Mouse (Mus musculus) CH12.LX (cell line): ENCODE measurements around the gene Fv1. TPM values are rescaled to one million over a fixed set of nuclear protein-coding genes. Genes with fewer than 3 reads are reported as not detected.

Experiments used
- DNase-seq: peaks from one replicate; pipeline ENCODE4 v3.0.0-alpha.2; 2013; ENCODE audit errors: extremely low read depth
- H3K27ac ChIP-seq: 2 replicates; pipeline ENCODE4 v1.5.1; 2012; ENCODE audit warnings: low read depth, mild to moderate bottlenecking, control low read depth, moderate library complexity; ENCODE audit not compliant: insufficient read depth
- H3K27me3 ChIP-seq: replicated peaks from 2 replicates; pipeline ENCODE3; 2012; ENCODE audit warnings: inconsistent platforms
- H3K36me3 ChIP-seq, 2 experiments: replicated peaks in 1 of 2; 2 replicates each; pipeline versions ENCODE3 to v1.6.1; 2012; ENCODE audit warnings: inconsistent platforms in 1 of 2, low read length in 1 of 2, mild to moderate bottlenecking in 1 of 2, mixed read lengths in 1 of 2, moderate library complexity in 1 of 2; ENCODE audit not compliant: control insufficient read depth in 1 of 2, insufficient read depth in 1 of 2
- H3K4me1 ChIP-seq, 2 experiments: 2 replicates each; pipeline ENCODE4 v1.6.1; 2012; ENCODE audit warnings: inconsistent platforms in 1 of 2, moderate library complexity in 1 of 2; ENCODE audit not compliant: insufficient read depth in 2 of 2, control insufficient read depth in 1 of 2
- H3K4me2 ChIP-seq: 2 replicates; pipeline ENCODE4 v1.6.1; 2012; ENCODE audit warnings: low read depth, mild to moderate bottlenecking, control low read depth; ENCODE audit not compliant: poor library complexity, insufficient read depth, severe bottlenecking
- H3K4me3 ChIP-seq, 3 experiments: fragments of 150-350 bp in 1 of 3; sonication (generic) in 1 of 3; replicated peaks in 1 of 3; 2 replicates each; pipeline versions ENCODE3 to v1.5.1; 2011 to 2012; ENCODE audit warnings: low read depth in 2 of 3, low read length in 2 of 3, mild to moderate bottlenecking in 2 of 3, moderate library complexity in 2 of 3, control low read depth in 1 of 3, improper control_type of control experiment in 1 of 3, inconsistent platforms in 1 of 3, mixed read lengths in 1 of 3; ENCODE audit not compliant: poor library complexity in 1 of 3
- H3K79me2 ChIP-seq: replicated peaks from 2 replicates; pipeline ENCODE4 v1.6.1; 2012; ENCODE audit warnings: mild to moderate bottlenecking, moderate library complexity; ENCODE audit not compliant: control insufficient read depth, poor library complexity, insufficient read depth, severe bottlenecking; ENCODE audit errors: extremely low read depth
- H3K9ac ChIP-seq: 2 replicates; pipeline ENCODE4 v1.6.1; 2012; ENCODE audit warnings: low read depth, mild to moderate bottlenecking, control low read depth, moderate library complexity; ENCODE audit not compliant: insufficient read depth
- H3K9me3 ChIP-seq: replicated peaks from 2 replicates; pipeline ENCODE3; 2012; ENCODE audit warnings: low read length, inconsistent platforms, mixed read lengths
- CHD1 ChIP-seq: IDR thresholded peaks from 2 replicates; pipeline ENCODE4 v1.6.1; 2012; ENCODE audit warnings: low read depth, low read length, improper control_type of control experiment, inconsistent platforms
- CTCF ChIP-seq, 2 experiments: IDR thresholded peaks in 1 of 2; conservative IDR thresholded peaks in 1 of 2; 2 replicates each; pipeline ENCODE4 v1.5.1; 2011 to 2012; ENCODE audit warnings: low read depth in 2 of 2, low read length in 2 of 2, improper control_type of control experiment in 1 of 2, inconsistent platforms in 1 of 2, mild to moderate bottlenecking in 1 of 2, moderate library complexity in 1 of 2
- E2F4 ChIP-seq: IDR thresholded peaks from 2 replicates; pipeline ENCODE4 v1.6.1; 2011; ENCODE audit warnings: low read depth, low read length, improper control_type of control experiment; ENCODE audit not compliant: insufficient replicate concordance
- EP300 ChIP-seq: IDR thresholded peaks from 2 replicates; pipeline ENCODE4 v1.6.1; 2011; ENCODE audit warnings: low read length, improper control_type of control experiment
- ETS1 ChIP-seq: conservative IDR thresholded peaks from 2 replicates; pipeline ENCODE4 v1.6.1; 2012; ENCODE audit warnings: low read depth, mild to moderate bottlenecking, inconsistent platforms, low read length, improper control_type of control experiment, moderate library complexity
- GABPA ChIP-seq: IDR thresholded peaks from 2 replicates; pipeline ENCODE4 v1.6.1; 2012; ENCODE audit warnings: low read depth, low read length, improper control_type of control experiment, inconsistent platforms; ENCODE audit not compliant: insufficient replicate concordance
- HCFC1 ChIP-seq: IDR thresholded peaks from 2 replicates; pipeline ENCODE4 v1.6.1; 2012; ENCODE audit warnings: low read depth, mild to moderate bottlenecking, inconsistent platforms, low read length, improper control_type of control experiment
- IRF4 ChIP-seq: IDR thresholded peaks from 2 replicates; pipeline ENCODE4 v1.6.1; 2014; ENCODE audit warnings: low read depth, mild to moderate bottlenecking, inconsistent platforms, low read length, improper control_type of control experiment
- JUN ChIP-seq: IDR thresholded peaks from 2 replicates; pipeline ENCODE4 v1.6.1; 2011; ENCODE audit warnings: low read depth, mild to moderate bottlenecking, low read length, improper control_type of control experiment, moderate library complexity; ENCODE audit not compliant: insufficient read depth
- JUND ChIP-seq: conservative IDR thresholded peaks from 2 replicates; pipeline ENCODE4 v1.6.1; 2011; ENCODE audit warnings: low read depth, low read length, improper control_type of control experiment
- KAT2A ChIP-seq: IDR thresholded peaks from 2 replicates; pipeline ENCODE4 v1.6.1; 2012; ENCODE audit warnings: low read length, improper control_type of control experiment, inconsistent platforms; ENCODE audit not compliant: insufficient replicate concordance
- MAFK ChIP-seq: IDR thresholded peaks from 2 replicates; pipeline ENCODE4 v1.6.1; 2011; ENCODE audit warnings: low read length, improper control_type of control experiment; ENCODE audit not compliant: insufficient replicate concordance
- MAX ChIP-seq: IDR thresholded peaks from 2 replicates; pipeline ENCODE4 v1.6.1; 2011; ENCODE audit warnings: low read length, improper control_type of control experiment
- MAZ ChIP-seq: IDR thresholded peaks from 2 replicates; pipeline ENCODE4 v1.6.1; 2012; ENCODE audit warnings: low read depth, mild to moderate bottlenecking, inconsistent platforms, low read length, improper control_type of control experiment, moderate library complexity
- MEF2A ChIP-seq: IDR thresholded peaks from 2 replicates; pipeline ENCODE4 v1.6.1; 2014; ENCODE audit warnings: low read depth, mild to moderate bottlenecking, inconsistent platforms, low read length, improper control_type of control experiment, borderline replicate concordance
- MXI1 ChIP-seq: IDR thresholded peaks from 2 replicates; pipeline ENCODE4 v1.6.1; 2011; ENCODE audit warnings: mild to moderate bottlenecking, low read depth, low read length, improper control_type of control experiment
- MYC ChIP-seq: IDR thresholded peaks from 2 replicates; pipeline ENCODE4 v1.6.1; 2011; ENCODE audit warnings: low read depth, mild to moderate bottlenecking, improper control_type of control experiment, low read length
- NELFE ChIP-seq: IDR thresholded peaks from 2 replicates; pipeline ENCODE4 v1.6.1; 2011; ENCODE audit warnings: low read depth, low read length, improper control_type of control experiment
- PAX5 ChIP-seq: IDR thresholded peaks from 2 replicates; pipeline ENCODE4 v1.6.1; 2012; ENCODE audit warnings: low read length, inconsistent platforms, mixed read lengths
- POLR2AphosphoS2 ChIP-seq: IDR thresholded peaks from 2 replicates; pipeline ENCODE4 v1.6.1; 2011; ENCODE audit warnings: low read depth, low read length, improper control_type of control experiment
- RAD21 ChIP-seq: IDR thresholded peaks from 2 replicates; pipeline ENCODE4 v1.6.1; 2011; ENCODE audit warnings: low read depth, mild to moderate bottlenecking, low read length, improper control_type of control experiment, moderate library complexity
- RCOR1 ChIP-seq: conservative IDR thresholded peaks from 2 replicates; pipeline ENCODE4 v1.6.1; 2012; ENCODE audit warnings: low read depth, mild to moderate bottlenecking, inconsistent platforms, low read length, improper control_type of control experiment
- SIN3A ChIP-seq: IDR thresholded peaks from 2 replicates; pipeline ENCODE4 v1.6.1; 2012; ENCODE audit warnings: low read length, improper control_type of control experiment, inconsistent platforms
- TBP ChIP-seq: conservative IDR thresholded peaks from 2 replicates; pipeline ENCODE4 v1.6.1; 2011; ENCODE audit warnings: low read depth, low read length, improper control_type of control experiment
- UBTF ChIP-seq: IDR thresholded peaks from 2 replicates; pipeline ENCODE4 v1.6.1; 2012; ENCODE audit warnings: low read depth, mild to moderate bottlenecking, inconsistent platforms, low read length, improper control_type of control experiment, moderate library complexity
- USF2 ChIP-seq: conservative IDR thresholded peaks from 2 replicates; pipeline ENCODE4 v1.6.1; 2011; ENCODE audit warnings: low read depth, low read length, improper control_type of control experiment
- ZKSCAN1 ChIP-seq: IDR thresholded peaks from 2 replicates; pipeline ENCODE4 v1.6.1; 2012; ENCODE audit warnings: low read depth, inconsistent platforms, low read length, improper control_type of control experiment, borderline replicate concordance
- ZMIZ1 ChIP-seq: IDR thresholded peaks from 2 replicates; pipeline ENCODE4 v1.6.1; 2012; ENCODE audit warnings: low read depth, mild to moderate bottlenecking, inconsistent platforms, low read length, improper control_type of control experiment
- ZNF384 ChIP-seq: IDR thresholded peaks from 2 replicates; pipeline ENCODE4 v1.6.1; 2012; ENCODE audit warnings: low read depth, low read length, improper control_type of control experiment, inconsistent platforms
- dilution Hi-C: fragments of 300-500 bp; cut with MboI; formaldehyde crosslinking; loops from 2 replicates; pipeline ENCODE4 v1.14.3; 2020; ENCODE audit warnings: low sequenced_read_pairs; ENCODE audit not compliant: extremely low pct_unique_long_range_greater_than_20kb, extremely low pct_ligation_motif_present
- in situ Hi-C: fragments of 300-500 bp; cut with MboI; formaldehyde crosslinking; loops from 3 replicates; pipeline ENCODE4 v1.14.3; 2019; ENCODE audit warnings: low sequenced_read_pairs, low pct_ligation_motif_present, low pct_unique_long_range_greater_than_20kb, mixed read lengths
- polyA plus RNA-seq: library from polyadenylated mRNA; unstranded; fragments of >175 nt; gene quantifications from 2 replicates; pipeline ENCODE4 v1.2.1, GENCODE M21; 2012; ENCODE audit warnings: low read depth; ENCODE audit not compliant: insufficient read length
- total RNA-seq, 2 experiments: library from RNA; depleted of rRNA; stranded (reverse); fragments of 300-350 nt in 1 of 2; fragments of >200 nt in 1 of 2; gene quantifications; 2 replicates each; pipeline ENCODE4 v1.2.3; 2012 to 2014

Gene Fv1
- total and polyA plus RNA-seq, 3 experiments = 2.1 to 4.0 (median 3.0) TPM

- TF ChIP-seq ZKSCAN1 (no peak), POLR2AphosphoS2 (no peak)
Observed at GRCm38 (mm10) chr4:147850776-147851175, 18.0 kb upstream of the Fv1 start (continued).

- in situ Hi-C loops = no loop called here
- TF ChIP-seq RCOR1 (no peak), MAFK (no peak), USF2 (no peak), TBP (no peak), JUND (no peak), KAT2A (no peak), ZMIZ1 (no peak), CTCF (conservative IDR thresholded peaks at IDR 0.05 in 1 of 2, IDR thresholded peaks at IDR 0.05 in 1 of 2; ENCODE audit: low read depth in 2 of 2, low read length in 2 of 2) (no peak), MEF2A (no peak), CHD1 (no peak), NELFE (no peak), ZKSCAN1 (no peak), HCFC1 (no peak), E2F4 (no peak), POLR2AphosphoS2 (no peak)
- DNase-seq = no peak
Observed at GRCm38 (mm10) chr4:147862051-147862450, 6.7 kb upstream of the Fv1 start.

GRCm38 (mm10) chr4:147865651-147866050, 3.1 kb upstream of the Fv1 start:
- Histone ChIP-seq H3K27ac (no peak overlapping the region), H3K9ac (no peak overlapping the region), H3K9me3 (no peaks in the 10 kb centered on the region), H3K79me2 (peaks cover 25% of the 10 kb centered on the region), H3K4me2 (no peak overlapping the region), H3K27me3 (no peaks in the 10 kb centered on the region), H3K4me3 (no peak overlapping the region), H3K4me1 (peaks cover 0 to 28% of the 10 kb centered on the region in 2 experiments; a peak in 2 of 4 replicates), H3K36me3 (peaks cover 46 to 60% of the 10 kb centered on the region in 2 experiments)
- in situ Hi-C loops = no loop called here
- TF ChIP-seq ZNF384 (no peak), MYC (no peak), MXI1 (no peak), E2F4 (no peak), MAFK (no peak), GABPA (no peak), UBTF (no peak), RAD21 (no peak), MEF2A (no peak), SIN3A (no peak), POLR2AphosphoS2 (no peak), MAZ (no peak), KAT2A (no peak), EP300 (no peak), PAX5 (no peak), JUN (no peak), MAX (no peak), IRF4 (no peak), NELFE (no peak), ETS1 (no peak)
- no peak for DNase-seq
- dilution Hi-C loops = no loop called here

More at GRCm38 (mm10) chr4:147862051-147862450, 6.7 kb upstream of the Fv1 start:
- no peak overlapping the region for H3K4me2 ChIP-seq
- peaks cover 3% of the 10 kb centered on the region; the same call in 1 of the 2 replicates for H3K79me2 ChIP-seq
- dilution Hi-C loops = no loop called here
- no peaks in the 10 kb centered on the region for H3K27me3 ChIP-seq
- H3K27ac ChIP-seq = no peak overlapping the region
- H3K36me3 ChIP-seq = peaks cover 52 to 63% of the 10 kb centered on the region in 2 experiments
- peaks cover 0 to 9% of the 10 kb centered on the region in 2 experiments; a peak in 1 of 4 replicates for H3K4me1 ChIP-seq
- no peak overlapping the region for H3K9ac ChIP-seq
- no peaks in the 10 kb centered on the region for H3K9me3 ChIP-seq
- H3K4me3 ChIP-seq = no peak overlapping the region
